Mouse (Mus musculus): ENCODE results near the gene Tnrc6a.

DNA sequence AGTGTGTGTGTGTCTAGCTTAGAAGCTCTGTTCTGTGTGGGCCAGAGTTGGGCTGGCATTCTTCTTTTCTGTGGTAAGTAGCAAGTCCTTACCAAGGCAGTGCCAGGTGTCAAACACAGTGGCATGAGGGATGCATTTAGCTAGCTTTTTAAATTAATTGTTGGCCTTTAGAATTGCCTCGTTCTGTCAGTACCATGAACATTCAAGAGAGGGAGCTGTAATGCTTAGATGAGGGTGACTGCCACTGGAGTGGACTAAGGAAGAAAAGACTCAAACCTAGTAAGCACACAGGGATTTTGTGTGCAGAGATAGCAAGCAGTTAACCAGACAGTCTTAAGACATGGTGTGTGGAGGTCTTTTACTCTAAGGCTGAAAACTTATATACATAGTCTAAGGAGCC, 3.6 kb downstream of the Tnrc6a start:
- TF ChIP-seq HCFC1 (IDR thresholded peaks at IDR 0.05; ENCODE audit: borderline replicate concordance, insufficient read depth, low read length) (no peak), MAFK (IDR thresholded peaks at IDR 0.05; ENCODE audit: insufficient read depth, low read depth, low read length) (no peak), ZNF384 (IDR thresholded peaks at IDR 0.05; ENCODE audit: low read depth, low read length) (no peak), CHD2 (IDR thresholded peaks at IDR 0.05; ENCODE audit: low read depth, low read length) (no peak)

Data from ES-E14 (cell line).